Mouse (Mus musculus) heart, adult 10 weeks (tissue): ENCODE results near the gene Arnt2. TPM values are rescaled to one million over a fixed set of nuclear protein-coding genes. Genes with fewer than 3 reads are reported as not detected.

Experiments used
- polyA plus RNA-seq: library from polyadenylated mRNA; stranded (reverse); fragments of 350-450 nt; fragmentation: Illumina TruSeq; extraction: RNeasy Lipid Tissue Mini Kit (QIAGEN cat#74804); gene quantifications from one replicate; pipeline ENCODE4 v1.2.3, GENCODE M21; 2014; ENCODE audit warnings: low read depth, low replicate concordance

Gene Arnt2
- polyA plus RNA-seq, result 0.55 TPM

GRCm38 (mm10) chr7:84409896-84410521 is at the start of gene Arnt2:
Gene Arnt2 (minus strand): TSS chr7:84410176.

Other genes starting within 250 kb of the Arnt2 start
- gene Gm2115, start 118.8 kb upstream of the Arnt2 start, polyA plus RNA-seq, result 0.13 TPM
- gene Fah, start 196.5 kb upstream of the Arnt2 start, polyA plus RNA-seq, result 21.3 TPM